Mouse (Mus musculus): ENCODE results near the gene Fkbp10. TPM values are rescaled to one million over a fixed set of nuclear protein-coding genes. Genes with fewer than 3 reads are reported as not detected.

Fkbp10 gene
- polyA plus RNA-seq, 1 experiment from 2014 or later, result 114 TPM

DNA sequence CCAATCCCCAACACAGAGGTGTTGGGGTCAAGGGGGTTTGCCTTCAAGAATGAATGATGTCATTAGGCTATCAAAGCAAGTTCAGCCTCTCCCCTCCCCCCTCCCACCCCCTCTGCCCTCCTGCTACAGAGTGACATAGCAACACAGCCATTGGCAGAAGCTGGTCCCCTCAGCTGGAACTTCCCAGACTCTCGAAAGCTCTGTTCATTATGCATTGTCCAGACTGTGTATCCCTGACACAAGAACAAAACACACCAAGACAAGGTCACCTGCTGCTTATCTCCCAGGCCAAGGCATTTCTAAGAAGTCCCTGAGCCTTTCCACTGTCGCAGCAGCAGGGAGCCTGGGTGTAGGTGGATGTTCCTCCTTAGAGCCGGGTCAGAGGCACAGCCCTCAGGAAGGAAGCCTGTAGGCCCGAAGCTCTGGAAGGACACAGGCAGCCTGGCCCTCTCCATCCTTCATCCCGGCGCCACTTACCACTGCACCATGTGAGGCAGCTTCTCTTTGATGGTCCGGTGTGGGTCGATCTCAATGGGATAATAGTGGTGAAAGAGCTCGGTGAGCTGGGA lies 20.3 kb downstream of the Fkbp10 start:
- peaks cover 21% of the 10 kb centered on the region; the same call in 1 of the 2 replicates for H3K36me3 ChIP-seq (ENCODE audit: control insufficient read depth, insufficient read depth, low read length)
- no peaks in the 10 kb centered on the region for H3K9me3 ChIP-seq (replicated peaks; ENCODE audit: control insufficient read depth, low read length)
- no peak overlapping the region for H3K9ac ChIP-seq (ENCODE audit: low read length)
- no peaks in the 10 kb centered on the region for H3K27me3 ChIP-seq (ENCODE audit: control insufficient read depth, insufficient read depth, low read length)
- 88% methylated on average over 9 of the region's 9 CpGs for WGBS
- no peak for ATAC-seq (ENCODE audit: insufficient read depth, low FRiP score)
- no peak overlapping the region for H3K4me2 ChIP-seq (ENCODE audit: low read depth, low read length)
- peaks cover 8% of the 10 kb centered on the region; the same call in 1 of the 2 replicates for H3K4me1 ChIP-seq (ENCODE audit: control insufficient read depth, insufficient read depth, low read length)
- H3K4me3 ChIP-seq (replicated peaks; ENCODE audit: low read length), result no peak overlapping the region
- H3K27ac ChIP-seq (ENCODE audit: low read length), result no peak overlapping the region

DNA sequence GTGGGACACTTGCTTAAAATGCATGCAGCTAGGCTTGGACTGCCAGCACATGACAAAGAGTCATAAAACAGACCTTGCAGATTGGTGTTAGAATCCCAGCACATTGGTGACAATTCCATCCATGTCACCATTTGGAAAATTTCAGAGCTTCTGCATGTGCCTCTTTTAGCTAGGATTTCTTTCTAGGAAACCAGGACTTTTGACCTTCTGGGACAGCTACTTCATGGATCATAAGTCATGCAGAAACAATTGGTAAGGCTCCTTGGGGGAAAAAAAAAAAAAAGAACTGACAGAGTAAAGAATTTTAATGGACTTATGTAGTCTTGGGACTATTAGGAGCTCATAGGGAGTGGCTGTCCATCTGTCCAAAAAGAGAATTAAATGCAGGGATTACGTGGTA lies 22.4 kb downstream of the Fkbp10 start:
- Histone ChIP-seq H3K4me2 (ENCODE audit: low read depth, low read length) (no peak overlapping the region), H3K4me3 (replicated peaks; ENCODE audit: low read length) (no peak overlapping the region), H3K36me3 (ENCODE audit: control insufficient read depth, insufficient read depth, low read length) (peaks cover 18% of the 10 kb centered on the region; the same call in 1 of the 2 replicates), H3K27ac (ENCODE audit: low read length) (no peak overlapping the region), H3K9ac (ENCODE audit: low read length) (no peak overlapping the region), H3K27me3 (ENCODE audit: control insufficient read depth, insufficient read depth, low read length) (no peaks in the 10 kb centered on the region), H3K9me3 (replicated peaks; ENCODE audit: control insufficient read depth, low read length) (no peaks in the 10 kb centered on the region), H3K4me1 (ENCODE audit: control insufficient read depth, insufficient read depth, low read length) (peaks cover 8% of the 10 kb centered on the region; the same call in 1 of the 2 replicates)
- ATAC-seq (ENCODE audit: insufficient read depth, low FRiP score), result no peak
- 70% methylated on average over 1 of the region's 1 CpGs for WGBS

- peak overlapping the region; percentile 91 for H3K9ac ChIP-seq (ENCODE audit: low read length)
- H3K4me1 ChIP-seq (ENCODE audit: control insufficient read depth, insufficient read depth, low read length), result peaks cover 8% of the 10 kb centered on the region; the same call in 1 of the 2 replicates
- H3K4me3 ChIP-seq (replicated peaks; ENCODE audit: low read length), result peak overlapping the region; percentile 69
- ATAC-seq (ENCODE audit: insufficient read depth, low FRiP score), result peak; percentile 96
- H3K27ac ChIP-seq (ENCODE audit: low read length), result peak overlapping the region; percentile 50; the same call in 1 of the 2 replicates
- WGBS, result 1% methylated on average over 52 of the region's 52 CpGs
- no peaks in the 10 kb centered on the region for H3K9me3 ChIP-seq (replicated peaks; ENCODE audit: control insufficient read depth, low read length)
- H3K4me2 ChIP-seq (ENCODE audit: low read depth, low read length), result peak overlapping the region; percentile 71
- peaks cover 14% of the 10 kb centered on the region; the same call in 1 of the 2 replicates for H3K36me3 ChIP-seq (ENCODE audit: control insufficient read depth, insufficient read depth, low read length)
- no peaks in the 10 kb centered on the region for H3K27me3 ChIP-seq (ENCODE audit: control insufficient read depth, insufficient read depth, low read length)
Measured at GRCm38 (mm10) chr11:100440691-100441522, 25.4 kb downstream of the Fkbp10 start.

DNA sequence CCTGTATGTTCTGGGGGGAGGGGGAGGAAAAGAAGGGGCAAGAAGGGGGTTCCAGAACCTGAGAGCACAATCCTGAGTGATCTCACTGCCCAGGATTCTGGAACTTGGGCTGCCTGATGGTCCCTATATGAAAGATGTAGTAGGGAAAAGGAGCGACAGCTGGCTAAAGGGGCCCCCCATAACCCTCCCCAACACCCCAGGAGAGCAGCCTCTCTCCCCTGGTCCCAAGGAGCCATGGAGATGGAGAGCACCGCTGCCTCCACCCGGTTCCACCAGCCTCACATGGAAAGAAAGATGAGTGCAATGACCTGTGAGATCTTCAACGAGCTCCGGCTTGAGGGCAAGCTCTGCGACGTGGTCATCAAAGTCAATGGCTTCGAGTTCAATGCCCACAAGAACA lies 26.3 kb downstream of the Fkbp10 start, which contains the start of the genes Nt5c3b and Klhl10:
Gene Nt5c3b, minus strand, starts transcription at position 12 of the 400 bp plus-strand sequence.
Gene Klhl10, plus strand, starts transcription at position 121 of the 400 bp plus-strand sequence.
- Histone ChIP-seq H3K4me3 (replicated peaks; ENCODE audit: low read length) (peak within 1 kb of the TSS; percentile 69), H3K27ac (ENCODE audit: low read length) (peak within 1 kb of the TSS; percentile 50; the same call in 1 of the 2 replicates), H3K4me2 (ENCODE audit: low read depth, low read length) (peak within 1 kb of the TSS; percentile 71), H3K27me3 (ENCODE audit: control insufficient read depth, insufficient read depth, low read length) (no peaks in the 10 kb centered on the region), H3K9me3 (replicated peaks; ENCODE audit: control insufficient read depth, low read length) (no peaks in the 10 kb centered on the region), H3K9ac (ENCODE audit: low read length) (peak within 1 kb of the TSS; percentile 91), H3K4me1 (ENCODE audit: control insufficient read depth, insufficient read depth, low read length) (peaks cover 8% of the 10 kb centered on the region; the same call in 1 of the 2 replicates), H3K36me3 (ENCODE audit: control insufficient read depth, insufficient read depth, low read length) (peaks cover 7% of the 10 kb centered on the region; the same call in 1 of the 2 replicates)
- 84% methylated on average over 8 of the region's 8 CpGs for WGBS
- ATAC-seq (ENCODE audit: insufficient read depth, low FRiP score), result no peak

GRCm38 (mm10) chr11:100442625-100443024 lies 27.1 kb downstream of the Fkbp10 start:
- Histone ChIP-seq H3K36me3 (ENCODE audit: control insufficient read depth, insufficient read depth, low read length) (0 out of 2 replicates have a peak, but pooled peaks cover 3% of the 10 kb centered on the region), H3K4me3 (replicated peaks; ENCODE audit: low read length) (no peak overlapping the region), H3K27ac (ENCODE audit: low read length) (no peak overlapping the region), H3K4me2 (ENCODE audit: low read depth, low read length) (no peak overlapping the region), H3K9me3 (replicated peaks; ENCODE audit: control insufficient read depth, low read length) (no peaks in the 10 kb centered on the region), H3K9ac (ENCODE audit: low read length) (no peak overlapping the region), H3K4me1 (ENCODE audit: control insufficient read depth, insufficient read depth, low read length) (peaks cover 8% of the 10 kb centered on the region; the same call in 1 of the 2 replicates), H3K27me3 (ENCODE audit: control insufficient read depth, insufficient read depth, low read length) (no peaks in the 10 kb centered on the region)
- WGBS, result 82% methylated on average over 6 of the region's 6 CpGs
- no peak for ATAC-seq (ENCODE audit: insufficient read depth, low FRiP score)

DNA sequence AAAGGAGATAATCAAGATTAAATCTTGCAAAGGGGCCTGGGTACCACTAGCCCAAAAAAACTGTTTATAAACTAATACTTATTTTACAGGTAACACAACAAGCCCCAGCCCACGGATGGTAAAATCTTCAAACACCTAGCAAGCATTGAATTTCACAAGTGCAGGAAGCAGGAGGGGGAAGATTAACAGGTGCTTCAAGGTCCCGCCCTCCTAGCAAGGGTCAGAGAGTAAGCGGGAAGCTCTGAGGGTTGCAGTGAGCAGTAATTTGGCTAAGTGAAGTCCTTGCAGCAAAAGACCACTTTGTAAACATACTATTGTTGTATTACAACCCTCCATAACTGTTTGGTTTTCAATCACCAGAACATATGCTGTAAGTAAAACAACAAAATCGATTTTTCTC lies 41.8 kb downstream of the Fkbp10 start:
- H3K27me3 ChIP-seq (ENCODE audit: control insufficient read depth, insufficient read depth, low read length), result no peaks in the 10 kb centered on the region
- no peaks in the 10 kb centered on the region for H3K9me3 ChIP-seq (replicated peaks; ENCODE audit: control insufficient read depth, low read length)
- no peaks in the 10 kb centered on the region for H3K4me1 ChIP-seq (ENCODE audit: control insufficient read depth, insufficient read depth, low read length)
- no peak for ATAC-seq (ENCODE audit: insufficient read depth, low FRiP score)
- peaks cover 5% of the 10 kb centered on the region; the same call in 1 of the 2 replicates for H3K36me3 ChIP-seq (ENCODE audit: control insufficient read depth, insufficient read depth, low read length)
- H3K4me3 ChIP-seq (replicated peaks; ENCODE audit: low read length), result no peak overlapping the region
- WGBS, result 71% methylated on average over 4 of the region's 4 CpGs
- H3K27ac ChIP-seq (ENCODE audit: low read length), result no peak overlapping the region
- H3K4me2 ChIP-seq (ENCODE audit: low read depth, low read length), result no peak overlapping the region
- no peak overlapping the region for H3K9ac ChIP-seq (ENCODE audit: low read length)

DNA sequence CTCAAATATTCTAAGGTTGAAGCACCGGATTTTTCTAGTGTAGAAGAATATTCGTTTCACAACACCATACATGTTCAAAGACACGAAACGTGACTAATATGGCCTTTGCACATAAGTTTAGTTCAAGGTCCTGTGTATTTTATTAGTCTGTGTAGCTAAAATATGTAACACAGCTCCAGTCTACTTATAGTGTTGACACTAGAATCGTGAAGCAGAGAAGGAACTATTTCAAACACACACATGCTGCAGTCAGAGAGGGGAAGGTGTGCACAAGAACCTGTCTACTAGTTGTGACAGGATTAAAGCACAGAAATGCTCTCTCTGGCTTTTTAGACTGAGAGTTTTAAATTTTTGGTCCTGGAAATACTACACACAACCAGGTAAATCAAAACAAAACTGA lies 42.2 kb downstream of the Fkbp10 start:
- Histone ChIP-seq H3K27me3 (ENCODE audit: control insufficient read depth, insufficient read depth, low read length) (no peaks in the 10 kb centered on the region), H3K9me3 (replicated peaks; ENCODE audit: control insufficient read depth, low read length) (no peaks in the 10 kb centered on the region), H3K4me2 (ENCODE audit: low read depth, low read length) (no peak overlapping the region), H3K4me3 (replicated peaks; ENCODE audit: low read length) (no peak overlapping the region), H3K4me1 (ENCODE audit: control insufficient read depth, insufficient read depth, low read length) (no peaks in the 10 kb centered on the region), H3K9ac (ENCODE audit: low read length) (no peak overlapping the region), H3K27ac (ENCODE audit: low read length) (no peak overlapping the region), H3K36me3 (ENCODE audit: control insufficient read depth, insufficient read depth, low read length) (peaks cover 5% of the 10 kb centered on the region; the same call in 1 of the 2 replicates)
- no peak for ATAC-seq (ENCODE audit: insufficient read depth, low FRiP score)
- WGBS, result 76% methylated on average over 5 of the region's 5 CpGs

DNA sequence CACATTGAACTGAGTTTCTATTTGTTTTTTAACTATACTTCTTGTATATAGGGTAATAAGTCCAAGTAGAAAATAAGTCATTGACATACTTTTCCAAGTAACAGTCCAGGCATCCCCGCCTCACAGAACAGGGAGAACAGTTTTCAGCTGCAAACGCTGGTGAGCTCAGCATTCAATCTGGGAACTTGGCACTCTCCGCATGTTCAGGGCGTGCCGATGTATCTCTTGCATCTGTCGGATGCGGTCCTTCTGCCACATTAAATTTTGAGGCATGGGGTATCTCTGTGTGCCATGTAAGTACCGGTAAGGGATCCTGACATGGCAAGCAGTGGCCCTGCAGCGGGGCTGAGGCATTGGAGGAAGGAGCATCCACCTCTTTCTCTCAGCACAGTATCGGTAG lies 47.2 kb downstream of the Fkbp10 start:
- no peaks in the 10 kb centered on the region for H3K4me1 ChIP-seq (ENCODE audit: control insufficient read depth, insufficient read depth, low read length)
- H3K27me3 ChIP-seq (ENCODE audit: control insufficient read depth, insufficient read depth, low read length), result no peaks in the 10 kb centered on the region
- WGBS, result 92% methylated on average over 10 of the region's 10 CpGs
- no peak overlapping the region for H3K4me2 ChIP-seq (ENCODE audit: low read depth, low read length)
- no peak for ATAC-seq (ENCODE audit: insufficient read depth, low FRiP score)
- H3K9ac ChIP-seq (ENCODE audit: low read length), result no peak overlapping the region
- H3K4me3 ChIP-seq (replicated peaks; ENCODE audit: low read length), result no peak overlapping the region
- H3K27ac ChIP-seq (ENCODE audit: low read length), result no peak overlapping the region
- H3K36me3 ChIP-seq (ENCODE audit: control insufficient read depth, insufficient read depth, low read length), result no peaks in the 10 kb centered on the region
- H3K9me3 ChIP-seq (replicated peaks; ENCODE audit: control insufficient read depth, low read length), result no peaks in the 10 kb centered on the region

DNA sequence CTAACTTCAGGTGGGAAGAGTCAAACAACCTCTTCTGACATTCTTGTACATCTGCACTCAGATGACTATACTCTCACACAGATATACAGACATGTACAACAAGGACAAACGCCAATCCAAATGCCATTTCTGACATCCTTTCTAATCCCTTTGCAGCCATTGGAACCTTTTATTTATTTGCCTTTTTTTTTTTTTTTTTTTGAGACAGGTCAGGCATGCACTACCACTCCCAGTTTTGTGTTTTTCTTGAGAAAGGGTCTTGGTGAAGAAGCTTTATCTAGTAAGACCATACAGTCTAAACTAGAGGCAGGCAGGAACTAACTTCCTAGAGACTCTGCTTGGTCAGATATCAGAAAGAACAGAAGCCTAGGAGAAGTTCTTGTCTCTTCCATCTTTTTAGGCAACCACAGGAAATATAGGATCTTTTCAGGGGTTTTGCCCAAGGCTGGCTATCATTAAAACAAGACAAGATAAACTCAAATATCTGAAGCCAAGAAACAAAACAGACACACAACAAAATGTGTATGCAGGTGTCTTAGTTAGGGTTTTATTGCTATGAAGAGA lies 49.8 kb downstream of the Fkbp10 start:
- H3K36me3 ChIP-seq (ENCODE audit: control insufficient read depth, insufficient read depth, low read length), result no peaks in the 10 kb centered on the region
- H3K9me3 ChIP-seq (replicated peaks; ENCODE audit: control insufficient read depth, low read length), result no peaks in the 10 kb centered on the region
- no peak overlapping the region for H3K4me3 ChIP-seq (replicated peaks; ENCODE audit: low read length)
- H3K27me3 ChIP-seq (ENCODE audit: control insufficient read depth, insufficient read depth, low read length), result no peaks in the 10 kb centered on the region
- peaks cover 7% of the 10 kb centered on the region for H3K4me1 ChIP-seq (ENCODE audit: control insufficient read depth, insufficient read depth, low read length)
- no peak overlapping the region for H3K9ac ChIP-seq (ENCODE audit: low read length)
- no peak overlapping the region for H3K27ac ChIP-seq (ENCODE audit: low read length)
- ATAC-seq (ENCODE audit: insufficient read depth, low FRiP score), result no peak
- 93% methylated on average over 1 of the region's 1 CpGs for WGBS
- H3K4me2 ChIP-seq (ENCODE audit: low read depth, low read length), result no peak overlapping the region
